Mouse (Mus musculus) lung, postnatal 0 days (tissue): ENCODE measurements around the gene Gpr83.

Source experiments
- CTCF ChIP-seq: IDR thresholded peaks from 2 replicates; pipeline ENCODE4 v1.5.1; 2016; ENCODE audit warnings: antibody characterized with exemption, mild to moderate bottlenecking
- EP300 ChIP-seq: IDR thresholded peaks from 2 replicates; pipeline ENCODE4 v1.6.1; 2016; ENCODE audit warnings: antibody characterized with exemption, mild to moderate bottlenecking, control low read depth

DNA sequence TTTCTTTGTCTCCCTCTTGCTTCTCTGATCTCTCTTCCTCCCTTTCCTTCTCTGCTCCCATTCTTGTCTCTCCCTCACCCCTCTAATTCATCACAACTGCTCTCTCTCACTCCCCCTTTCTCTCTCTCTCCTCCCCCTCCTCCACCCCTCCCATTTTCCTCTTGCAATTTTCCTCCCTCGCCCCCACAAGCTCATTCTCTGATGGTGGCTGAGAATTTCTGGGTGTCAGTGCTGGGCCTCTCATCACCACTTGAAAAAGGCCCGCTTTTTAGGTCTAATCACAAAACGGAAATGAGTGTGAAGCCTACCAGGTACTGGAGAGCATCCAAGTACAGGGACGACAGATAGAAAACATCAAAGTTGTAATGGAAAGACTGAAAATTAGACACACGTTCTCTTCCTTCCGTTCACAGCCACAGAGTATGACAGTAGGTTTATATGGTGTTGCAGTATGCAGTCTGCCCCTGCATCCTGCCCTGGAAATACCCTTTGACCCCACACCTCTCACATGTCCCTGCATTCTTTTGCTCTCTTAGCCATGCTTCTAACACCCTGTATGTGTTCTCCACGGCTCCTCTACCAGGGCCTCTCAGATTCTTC, 47.9 kb downstream of the Gpr83 start:
- TF ChIP-seq CTCF (no peak), EP300 (no peak)
